Mouse (Mus musculus): ENCODE measurements around the gene Fam3b.

DNA sequence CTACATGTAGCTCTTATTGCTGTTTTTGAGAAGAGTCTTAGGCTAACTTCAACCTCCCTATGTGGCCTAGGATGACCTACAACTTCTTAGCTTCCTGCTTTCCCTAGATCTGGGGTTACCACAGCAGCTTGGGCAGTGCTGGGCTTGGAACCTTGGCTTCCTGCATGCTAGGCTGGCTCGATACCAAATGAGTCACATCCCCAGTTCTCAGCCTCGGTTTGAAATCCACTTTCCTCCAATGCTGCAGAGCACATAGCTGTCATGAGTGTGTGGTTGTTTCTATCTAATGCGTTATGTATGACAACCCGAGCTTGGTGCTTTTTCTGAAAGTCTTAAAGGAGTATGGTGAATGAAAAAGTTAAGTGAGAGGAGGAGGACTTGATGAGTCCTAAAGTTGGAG, 83.3 kb downstream of the Fam3b start:
- TF ChIP-seq CTCF (IDR thresholded peaks at IDR 0.05; ENCODE audit: low read depth), result no peak
- no peak for TF ChIP-seq EP300 (IDR thresholded peaks at IDR 0.05; ENCODE audit: low read depth)
